Mouse (Mus musculus) erythroblast, embryonic 14.5 days (primary cell): ENCODE measurements around the gene C2cd3. TPM values are rescaled to one million over a fixed set of nuclear protein-coding genes. Genes with fewer than 3 reads are reported as not detected.

ENCODE experiments used
- H3K27me3 ChIP-seq: 2 replicates; pipeline ENCODE4 v1.6.1; 2012; ENCODE audit warnings: inconsistent platforms; ENCODE audit not compliant: control insufficient read depth
- H3K36me3 ChIP-seq: 2 replicates; pipeline ENCODE4 v1.6.1; 2012; ENCODE audit warnings: mild to moderate bottlenecking, inconsistent platforms; ENCODE audit not compliant: control insufficient read depth
- H3K4me1 ChIP-seq: 2 replicates; pipeline ENCODE4 v1.6.1; 2012; ENCODE audit warnings: inconsistent platforms; ENCODE audit not compliant: control insufficient read depth
- H3K4me3 ChIP-seq: replicated peaks from 2 replicates; pipeline ENCODE3; 2012; ENCODE audit warnings: moderate library complexity, mild to moderate bottlenecking, inconsistent platforms
- H3K9me3 ChIP-seq: 2 replicates; pipeline ENCODE4 v1.6.1; 2012; ENCODE audit warnings: low read length, inconsistent platforms, mixed read lengths; ENCODE audit not compliant: control insufficient read depth
- GATA1 ChIP-seq: IDR thresholded peaks from 2 replicates; pipeline ENCODE4 v1.6.1; 2012; ENCODE audit warnings: low read length, inconsistent platforms, mixed read lengths
- TAL1 ChIP-seq: IDR thresholded peaks from 3 replicates; pipeline ENCODE4 v1.6.1; 2012; ENCODE audit warnings: low read length, inconsistent platforms, mixed read lengths
- polyA plus RNA-seq: library from polyadenylated mRNA; stranded (reverse); fragments of >175 nt; gene quantifications from 2 replicates; pipeline ENCODE4 v1.2.3, GENCODE M21; 2012

C2cd3 gene
- polyA plus RNA-seq, 1 experiment: 3.1 TPM

- Histone ChIP-seq H3K4me3 (no peak overlapping the region), H3K36me3 (no peaks in the 10 kb centered on the region), H3K4me1 (peaks cover 50% of the 10 kb centered on the region), H3K27me3 (peaks cover 32% of the 10 kb centered on the region), H3K9me3 (no peaks in the 10 kb centered on the region)
- TF ChIP-seq TAL1 (no peak), GATA1 (no peak)
Measured at GRCm38 (mm10) chr7:100506494-100506893, 134.5 kb downstream of the C2cd3 start.

GRCm38 (mm10) chr7:100508670-100509069 lies 136.6 kb downstream of the C2cd3 start:
- H3K9me3 ChIP-seq: no peaks in the 10 kb centered on the region
- no peak overlapping the region for H3K4me3 ChIP-seq
- H3K36me3 ChIP-seq: no peaks in the 10 kb centered on the region
- TF ChIP-seq GATA1 (no peak), TAL1 (no peak)
- peaks cover 52% of the 10 kb centered on the region for H3K27me3 ChIP-seq
- peaks cover 29% of the 10 kb centered on the region for H3K4me1 ChIP-seq

GRCm38 (mm10) chr7:100511602-100512001 lies 139.6 kb downstream of the C2cd3 start:
- Histone ChIP-seq H3K36me3 (no peaks in the 10 kb centered on the region), H3K9me3 (no peaks in the 10 kb centered on the region), H3K4me3 (no peak overlapping the region), H3K27me3 (peaks cover 66% of the 10 kb centered on the region), H3K4me1 (peaks cover 9% of the 10 kb centered on the region)
- no peak for TF ChIP-seq TAL1
- TF ChIP-seq GATA1: no peak

GRCm38 (mm10) chr7:100514573-100514972 lies 142.5 kb downstream of the C2cd3 start, which contains the start of gene Dnajb13:
TSS of gene Dnajb13 (minus strand) at chr7:100514960.
- Histone ChIP-seq H3K9me3 (no peaks in the 10 kb centered on the region; the same call in 1 of the 2 replicates), H3K4me1 (peaks cover 3% of the 10 kb centered on the region; the same call in 1 of the 2 replicates), H3K27me3 (peaks cover 49% of the 10 kb centered on the region), H3K4me3 (no peak within 1 kb of the TSS), H3K36me3 (no peaks in the 10 kb centered on the region)
- TF ChIP-seq TAL1 (no peak), GATA1 (no peak)

Other genes with a start within 250 kb of the C2cd3 start
- gene Lipt2, start 213.0 kb upstream of the C2cd3 start, polyA plus RNA-seq: 0.02 and 0.13 TPM in 2 replicates
- gene Kcne3, start 195.7 kb upstream of the C2cd3 start, polyA plus RNA-seq: not detected in 2 replicates
- 0.49 and 0.81 TPM in 2 replicates for gene Pgm2l1, start 144.8 kb upstream of the C2cd3 start, polyA plus RNA-seq
- 0.02 TPM in 1 of 2 replicates, not detected in the other for gene P4ha3, start 86.7 kb upstream of the C2cd3 start, polyA plus RNA-seq
- 3.1 and 3.4 TPM in 2 replicates for gene Ppme1, start 74 bp downstream of the C2cd3 start, polyA plus RNA-seq
- gene Ucp3, start 100.8 kb downstream of the C2cd3 start, polyA plus RNA-seq: 0.02 TPM in 1 of 2 replicates, not detected in the other
- 595 and 629 TPM in 2 replicates for gene Ucp2, start 121.1 kb downstream of the C2cd3 start, polyA plus RNA-seq
- not detected in 2 replicates for gene Dnajb13, start 142.7 kb downstream of the C2cd3 start, polyA plus RNA-seq
- gene Coa4, start 164.8 kb downstream of the C2cd3 start, polyA plus RNA-seq: 0.60 and 0.96 TPM in 2 replicates
- gene Rab6a, start 235.2 kb downstream of the C2cd3 start, polyA plus RNA-seq: 2.7 and 3.8 TPM in 2 replicates
- gene Mrpl48, start 236.1 kb downstream of the C2cd3 start, polyA plus RNA-seq: 0.27 and 0.42 TPM in 2 replicates